Mouse (Mus musculus) G1E (cell line): ENCODE results near the gene Abr.

Experiments used
- CTCF ChIP-seq: IDR thresholded peaks from 2 replicates; pipeline ENCODE4 v1.5.1; 2012; ENCODE audit warnings: low read depth, low read length, inconsistent platforms, mixed read lengths
- GATA1 ChIP-seq: IDR thresholded peaks from 2 replicates; pipeline ENCODE4 v1.6.1; 2012; ENCODE audit warnings: borderline replicate concordance, low read length, inconsistent platforms, mixed read lengths

DNA sequence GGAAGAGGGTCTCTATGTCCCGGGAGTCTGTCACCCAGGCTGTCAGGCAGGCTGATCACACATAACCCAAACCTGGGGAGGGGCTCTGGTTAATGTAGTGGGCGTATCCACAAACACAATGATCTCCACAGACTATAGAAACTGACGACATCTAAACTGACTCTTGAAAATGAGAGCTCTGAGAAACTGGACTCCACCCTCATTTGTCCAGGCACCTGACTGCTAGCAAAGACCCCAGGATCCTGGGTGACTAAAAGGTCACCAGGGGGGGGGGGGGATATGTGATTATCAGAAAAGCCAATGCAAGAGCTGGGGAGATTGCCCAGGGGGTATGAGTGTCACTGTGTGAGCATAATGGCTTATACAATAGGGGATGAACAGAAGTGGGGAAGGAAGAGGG is 236.4 kb downstream of the Abr start:
- TF ChIP-seq CTCF, result no peak
- TF ChIP-seq GATA1, result no peak
